Mouse (Mus musculus) G1E (cell line): ENCODE data around the gene Cenpf.

Experiments
- CTCF ChIP-seq: IDR thresholded peaks from 2 replicates; pipeline ENCODE4 v1.5.1; 2012; ENCODE audit warnings: low read depth, low read length, inconsistent platforms, mixed read lengths
- GATA1 ChIP-seq: IDR thresholded peaks from 2 replicates; pipeline ENCODE4 v1.6.1; 2012; ENCODE audit warnings: borderline replicate concordance, low read length, inconsistent platforms, mixed read lengths
- TAL1 ChIP-seq: conservative IDR thresholded peaks from 2 replicates; pipeline ENCODE4 v1.6.1; 2012; ENCODE audit warnings: low read depth, low read length, inconsistent platforms, mixed read lengths

DNA sequence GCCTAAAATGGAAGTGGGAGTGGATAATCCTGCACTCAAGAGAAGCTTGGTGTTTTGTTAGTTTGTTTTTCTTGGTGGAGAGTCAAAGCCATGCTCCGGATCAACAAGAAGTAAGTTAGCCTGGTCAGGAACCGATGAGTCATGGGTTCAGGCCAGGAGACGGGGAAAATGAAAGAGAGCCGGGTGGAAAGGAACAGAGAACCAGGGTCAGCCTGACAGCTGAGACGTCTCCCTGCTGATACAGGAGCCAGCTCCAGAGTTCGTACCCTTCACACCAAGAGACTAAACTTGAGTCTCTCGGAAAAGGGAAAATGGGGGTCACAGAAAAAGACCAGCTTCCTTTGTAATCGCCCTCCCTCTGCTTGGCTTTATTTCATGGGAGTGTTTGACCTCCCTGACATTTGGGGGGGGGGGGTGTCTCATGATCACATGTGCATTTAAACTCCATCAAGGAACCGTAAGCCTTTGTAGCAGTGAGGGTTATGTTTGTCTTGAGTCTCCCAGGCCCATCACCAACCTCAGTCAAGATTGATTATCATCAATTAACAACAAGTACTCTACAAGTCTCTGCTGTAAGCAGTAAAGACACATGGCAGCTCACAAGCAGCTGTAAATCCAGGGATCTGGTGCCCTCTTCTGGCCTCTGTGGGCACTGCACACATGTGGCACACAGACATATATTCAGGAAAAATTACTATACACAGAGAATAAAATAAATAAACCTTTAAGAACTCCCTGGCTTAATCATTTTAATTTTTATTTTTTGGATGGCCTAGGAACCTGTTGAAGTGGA is 59.7 kb downstream of the Cenpf start:
- TF ChIP-seq CTCF (peak; percentile 12; the same call in 1 of the 2 replicates), TAL1 (no peak), GATA1 (no peak)
